Mouse (Mus musculus) limb, embryonic 15.5 days (tissue): ENCODE data around the gene Hist1h2ab. TPM values are rescaled to one million over a fixed set of nuclear protein-coding genes. Genes with fewer than 3 reads are reported as not detected.
"Not testable (repeated sequence)": the region's sequence is repeated elsewhere in the genome, so short reads cannot be mapped to it uniquely, and the experiment has no call there.

Experiments used
- ATAC-seq: fragments of 200-750 bp; cut with Nextera tagmentation; 2 replicates; pipeline ENCODE4 v1.8.0; 2017; ENCODE audit warnings: low read depth, moderate TSS enrichment; ENCODE audit not compliant: insufficient number of reproducible peaks, low FRiP score, low TSS enrichment
- H3K27ac ChIP-seq: fragments of 300-500 bp; sonication (generic); 2 replicates; pipeline ENCODE4 v1.5.1; 2015; ENCODE audit warnings: moderate library complexity, mild to moderate bottlenecking, inconsistent platforms
- H3K27me3 ChIP-seq: fragments of 300-500 bp; sonication (generic); 2 replicates; pipeline ENCODE4 v1.6.1; 2015; ENCODE audit warnings: inconsistent platforms
- H3K36me3 ChIP-seq: fragments of 300-500 bp; sonication (generic); 2 replicates; pipeline ENCODE4 v1.6.1; 2015; ENCODE audit warnings: inconsistent platforms
- H3K4me1 ChIP-seq: fragments of 300-500 bp; sonication (generic); 2 replicates; pipeline ENCODE4 v1.6.1; 2015; ENCODE audit warnings: inconsistent platforms
- H3K4me2 ChIP-seq: fragments of 300-500 bp; sonication (generic); 2 replicates; pipeline ENCODE4 v1.6.1; 2015; ENCODE audit warnings: mild to moderate bottlenecking, inconsistent platforms
- H3K4me3 ChIP-seq: fragments of 300-500 bp; sonication (generic); 2 replicates; pipeline ENCODE4 v1.5.1; 2015; ENCODE audit warnings: mild to moderate bottlenecking, inconsistent platforms
- H3K9ac ChIP-seq: fragments of 300-500 bp; sonication (generic); 2 replicates; pipeline ENCODE4 v1.6.1; 2015; ENCODE audit warnings: inconsistent platforms
- H3K9me3 ChIP-seq: fragments of 300-500 bp; sonication (generic); 2 replicates; pipeline ENCODE4 v1.6.1; 2016; ENCODE audit warnings: inconsistent platforms
- WGBS: fragments of 180-500 bp; shearing (Covaris S2); methylation state at CpG from one replicate; pipeline ENCODE4 v1.1.7; 2015; 5-methylcytosine and 5-hydroxymethylcytosine counted together
- microRNA-seq: library from miRNA; unstranded; fragments of <30 nt; microRNA quantifications from one replicate; pipeline ENCODE4, GENCODE M21; 2016
- polyA plus RNA-seq: library from polyadenylated mRNA; unstranded; fragments of >200 nt; fragmentation: Nextera tagmentation; extraction: Ambion mirVana; gene quantifications from 2 replicates; pipeline ENCODE4 v1.2.1, GENCODE M21; 2015

Gene Hist1h2ab
- polyA plus RNA-seq, 1 experiment from 2014 or later = 37.2 TPM

DNA sequence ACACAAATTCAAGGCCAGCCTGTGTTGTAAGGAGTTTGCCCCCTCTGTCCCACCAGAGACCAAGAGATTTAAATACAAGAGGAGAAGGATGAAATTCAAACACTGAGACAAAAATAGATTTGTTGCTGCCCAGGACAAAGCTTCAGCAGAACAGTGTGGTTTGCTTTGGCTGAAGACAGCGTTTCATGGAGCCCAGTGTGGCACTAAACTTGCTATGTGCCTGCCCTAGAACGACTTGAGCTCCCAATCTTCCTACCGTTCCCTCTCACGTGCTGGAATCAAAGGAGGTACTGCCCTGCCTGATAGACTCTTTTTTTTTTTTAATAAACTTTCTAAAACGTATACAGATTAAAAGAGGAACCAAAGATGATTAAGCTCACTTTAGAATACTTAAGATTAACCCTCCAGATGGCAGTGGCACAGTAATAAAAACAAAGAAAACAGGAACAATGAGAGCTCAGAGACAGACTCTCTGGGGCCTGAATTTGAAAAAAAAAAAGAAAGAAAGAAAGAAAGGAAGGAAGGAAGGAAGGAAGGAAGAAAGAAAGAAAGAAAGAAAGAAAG lies 18.0 kb downstream of the Hist1h2ab start:
- Histone ChIP-seq H3K27ac (no peak overlapping the region), H3K36me3 (no peaks in the 10 kb centered on the region), H3K4me2 (no peak overlapping the region), H3K27me3 (no peaks in the 10 kb centered on the region), H3K4me1 (peaks cover 10% of the 10 kb centered on the region), H3K9me3 (no peaks in the 10 kb centered on the region), H3K4me3 (no peak overlapping the region), H3K9ac (no peak overlapping the region)
- no peak for ATAC-seq
- 50% methylated on average over 5 of the region's 5 CpGs for WGBS

- 84% methylated on average over 2 of the region's 2 CpGs for WGBS
- not testable (repeated sequence) for H3K4me1 ChIP-seq
Observed at GRCm38 (mm10) chr13:23769613-23770012, 18.7 kb downstream of the Hist1h2ab start, which contains the start of gene Trim38. TSS of gene Trim38 (plus strand) at chr13:23769913.

DNA sequence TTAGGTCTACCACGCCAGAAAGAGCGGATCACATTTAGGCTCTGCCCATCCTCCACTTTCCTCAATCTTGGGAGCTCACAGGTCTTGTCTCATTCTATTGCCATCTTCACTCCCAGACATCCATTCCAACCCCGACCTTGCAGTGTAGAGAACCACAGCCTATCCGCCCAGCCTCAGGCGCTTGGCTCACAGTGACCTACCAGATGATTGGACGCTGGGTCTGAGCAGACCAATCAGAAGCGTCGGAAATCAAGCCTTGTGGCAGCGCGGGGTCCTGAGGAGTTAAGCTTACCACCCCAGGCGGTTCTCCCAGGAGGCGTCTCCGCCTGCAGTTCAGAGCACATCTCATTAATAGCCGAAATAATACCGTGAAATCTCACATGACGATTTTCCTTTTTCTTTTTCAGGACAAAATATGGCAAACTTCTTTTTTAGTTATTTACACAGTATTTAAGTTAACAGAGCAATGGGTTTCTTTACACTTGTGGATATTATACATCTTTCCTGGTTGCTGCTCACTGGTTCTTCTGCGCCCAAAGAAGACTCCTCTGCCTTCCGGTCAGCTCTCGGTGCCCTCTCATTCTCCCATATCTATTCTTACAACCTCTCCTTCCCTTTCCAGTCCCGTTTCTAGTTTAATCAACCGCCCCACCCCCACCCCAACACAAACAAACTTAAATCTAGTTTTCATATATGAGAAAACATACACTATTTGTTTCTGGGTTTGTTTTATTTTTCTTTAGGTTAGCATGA lies 21.8 kb downstream of the Hist1h2ab start:
- Histone ChIP-seq H3K4me1 (0 out of 2 replicates have a peak, but pooled peaks cover 3% of the 10 kb centered on the region), H3K36me3 (no peaks in the 10 kb centered on the region), H3K4me2 (peak overlapping the region; percentile 29), H3K27me3 (no peaks in the 10 kb centered on the region), H3K27ac (no peak overlapping the region), H3K9ac (no peak overlapping the region), H3K4me3 (no peak overlapping the region), H3K9me3 (no peaks in the 10 kb centered on the region)
- ATAC-seq = no peak
- 24% methylated on average over 21 of the region's 21 CpGs for WGBS

More at GRCm38 (mm10) chr13:23769613-23770012, 18.7 kb downstream of the Hist1h2ab start, which contains the start of gene Trim38:
- ATAC-seq, H3K4me2 ChIP-seq, H3K36me3 ChIP-seq, H3K4me3 ChIP-seq, H3K9me3 ChIP-seq, H3K9ac ChIP-seq, H3K27ac ChIP-seq, H3K27me3 ChIP-seq: not testable (repeated sequence)

DNA sequence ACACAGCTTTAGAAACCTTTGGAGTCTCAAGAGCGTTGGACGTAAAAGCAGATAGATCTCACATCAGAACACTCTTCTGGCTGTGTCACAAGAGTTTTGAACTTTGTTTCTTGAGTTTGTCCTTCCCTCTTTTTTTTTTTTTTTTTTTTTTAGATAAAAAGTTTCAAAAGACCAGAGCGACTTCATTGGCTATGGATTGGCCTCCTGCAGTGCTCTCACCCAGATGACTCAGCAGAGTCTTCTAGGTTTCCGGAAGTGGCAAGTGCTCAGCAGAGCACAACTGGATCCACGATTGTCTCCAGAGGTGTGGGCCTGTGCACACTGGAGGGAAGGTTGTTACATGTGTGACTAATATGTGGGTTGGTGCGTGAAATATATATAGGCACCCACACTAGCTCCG lies 27.4 kb downstream of the Hist1h2ab start:
- H3K9ac ChIP-seq = no peak overlapping the region
- no peak overlapping the region for H3K27ac ChIP-seq
- no peak overlapping the region for H3K4me2 ChIP-seq
- H3K9me3 ChIP-seq = no peaks in the 10 kb centered on the region
- H3K4me1 ChIP-seq = no peaks in the 10 kb centered on the region
- H3K36me3 ChIP-seq = no peaks in the 10 kb centered on the region
- ATAC-seq = no peak
- H3K27me3 ChIP-seq = no peaks in the 10 kb centered on the region
- no peak overlapping the region for H3K4me3 ChIP-seq
- WGBS = 88% methylated on average over 7 of the region's 7 CpGs

DNA sequence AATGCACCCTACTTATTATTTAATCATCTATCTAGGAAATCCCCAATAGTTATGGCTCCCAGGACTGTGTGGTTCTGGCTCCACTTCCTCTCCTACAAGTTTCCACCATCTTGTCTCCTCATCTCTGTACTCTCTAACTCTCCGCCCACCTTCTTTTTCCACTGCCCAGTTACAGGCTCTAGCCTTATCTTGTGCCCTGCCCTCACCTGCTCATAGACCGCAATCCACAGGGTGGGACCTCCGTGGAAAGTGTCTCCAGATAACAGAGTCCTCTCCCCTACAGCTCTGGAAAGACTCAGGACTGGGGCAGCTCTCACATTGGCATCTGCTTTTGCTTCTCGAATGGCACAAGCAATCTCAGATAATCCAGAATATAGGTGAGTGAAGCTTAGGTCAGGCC lies 28.1 kb downstream of the Hist1h2ab start:
- no peak for ATAC-seq
- Histone ChIP-seq H3K9ac (no peak overlapping the region), H3K4me2 (no peak overlapping the region), H3K36me3 (no peaks in the 10 kb centered on the region), H3K9me3 (no peaks in the 10 kb centered on the region), H3K4me1 (no peaks in the 10 kb centered on the region), H3K27ac (no peak overlapping the region), H3K27me3 (no peaks in the 10 kb centered on the region), H3K4me3 (no peak overlapping the region)
- 79% methylated on average over 4 of the region's 4 CpGs for WGBS

- Histone ChIP-seq H3K9me3 (no peaks in the 10 kb centered on the region), H3K27me3 (no peaks in the 10 kb centered on the region), H3K9ac (no peak overlapping the region), H3K36me3 (no peaks in the 10 kb centered on the region), H3K4me3 (no peak overlapping the region), H3K27ac (no peak overlapping the region), H3K4me2 (no peak overlapping the region), H3K4me1 (no peaks in the 10 kb centered on the region)
- no peak for ATAC-seq
- 42% methylated on average over 2 of the region's 2 CpGs for WGBS
Observed at GRCm38 (mm10) chr13:23792520-23792919, 41.6 kb downstream of the Hist1h2ab start.

DNA sequence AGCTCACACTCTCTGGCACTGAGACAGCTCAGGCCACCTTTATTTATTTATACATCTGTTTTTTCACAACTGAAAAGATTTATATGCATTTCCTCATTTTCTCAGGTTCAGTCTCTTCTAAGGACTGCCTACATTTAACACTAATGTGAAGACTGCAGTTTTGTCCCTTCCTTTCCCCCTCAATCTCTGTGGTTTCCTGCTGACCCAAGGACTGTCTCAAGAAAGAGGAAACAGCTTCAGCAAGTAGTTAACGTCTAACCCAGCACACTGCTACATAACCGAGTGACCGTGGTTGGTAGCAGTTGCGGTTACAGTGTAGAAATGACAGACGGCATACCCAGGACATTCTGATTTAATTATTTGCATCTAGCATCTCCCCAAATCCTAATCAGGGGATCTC lies 48.5 kb downstream of the Hist1h2ab start:
- Histone ChIP-seq H3K4me1 (no peaks in the 10 kb centered on the region; the same call in 1 of the 2 replicates), H3K9ac (no peak overlapping the region), H3K9me3 (no peaks in the 10 kb centered on the region), H3K4me3 (no peak overlapping the region), H3K27ac (no peak overlapping the region), H3K27me3 (no peaks in the 10 kb centered on the region), H3K4me2 (no peak overlapping the region), H3K36me3 (no peaks in the 10 kb centered on the region)
- ATAC-seq = no peak
- WGBS = 59% methylated on average over 5 of the region's 5 CpGs

Small RNAs within 50 kb of the gene (microRNA-seq; reads per million reads assigned to microRNA genes)
- gene Gm44314 (not detected), gene Gm44484 (not detected)

Other genes starting within 250 kb of the Hist1h2ab start
- 4.8 and 6.3 TPM in 2 replicates for gene Hist1h4h, start 220.1 kb upstream of the Hist1h2ab start, polyA plus RNA-seq
- gene Hist1h2af, start 217.2 kb upstream of the Hist1h2ab start, polyA plus RNA-seq = 4.1 and 7.5 TPM in 2 replicates
- gene Hist1h3g, start 215.7 kb upstream of the Hist1h2ab start, polyA plus RNA-seq = 3.4 and 5.4 TPM in 2 replicates
- gene Hist1h2bh, start 207.7 kb upstream of the Hist1h2ab start, polyA plus RNA-seq = 0.77 and 0.83 TPM in 2 replicates
- 1.1 TPM in 1 of 2 replicates, not detected in the other for gene Hist1h3f, start 207.1 kb upstream of the Hist1h2ab start, polyA plus RNA-seq
- 0.65 and 0.95 TPM in 2 replicates for gene Hist1h4f, start 199.5 kb upstream of the Hist1h2ab start, polyA plus RNA-seq
- 0.32 and 0.51 TPM in 2 replicates for gene Hist1h1d, start 197.9 kb upstream of the Hist1h2ab start, polyA plus RNA-seq
- gene Hist1h3e, start 188.8 kb upstream of the Hist1h2ab start, polyA plus RNA-seq = 2.1 and 4.8 TPM in 2 replicates
- gene Hist1h2ae, start 179.9 kb upstream of the Hist1h2ab start, polyA plus RNA-seq = 68.7 and 88.5 TPM in 2 replicates
- gene Hist1h2bg, start 179.7 kb upstream of the Hist1h2ab start, polyA plus RNA-seq = 5.5 and 6.0 TPM in 2 replicates
- gene Hist1h2bf, start 176.9 kb upstream of the Hist1h2ab start, polyA plus RNA-seq = 2.9 and 5.8 TPM in 2 replicates
- gene Hist1h2ad, start 176.7 kb upstream of the Hist1h2ab start, polyA plus RNA-seq = 0.89 and 2.3 TPM in 2 replicates
- gene Hist1h3d, start 175.4 kb upstream of the Hist1h2ab start, polyA plus RNA-seq = 5.8 and 6.5 TPM in 2 replicates
- 75.2 and 108 TPM in 2 replicates for gene Hist1h4d, start 169.5 kb upstream of the Hist1h2ab start, polyA plus RNA-seq
- 1.9 and 2.1 TPM in 2 replicates for gene Hist1h2be, start 130.0 kb upstream of the Hist1h2ab start, polyA plus RNA-seq
- 17.2 and 18.2 TPM in 2 replicates for gene Hist1h1e, start 128.6 kb upstream of the Hist1h2ab start, polyA plus RNA-seq
- gene Hist1h2ac, start 67.2 kb upstream of the Hist1h2ab start, polyA plus RNA-seq = 0.76 and 0.78 TPM in 2 replicates
- gene Hist1h2bc, start 66.9 kb upstream of the Hist1h2ab start, polyA plus RNA-seq = 47.2 and 57.0 TPM in 2 replicates
- gene Hist1h1t, start 55.3 kb upstream of the Hist1h2ab start, polyA plus RNA-seq = 0.20 TPM in 1 of 2 replicates, not detected in the other
- gene Hist1h4c, start 52.7 kb upstream of the Hist1h2ab start, polyA plus RNA-seq = 3.2 and 4.0 TPM in 2 replicates
- 7.3 and 10.3 TPM in 2 replicates for gene Hfe, start 40.3 kb upstream of the Hist1h2ab start, polyA plus RNA-seq
- 28.0 and 31.1 TPM in 2 replicates for gene Hist1h1c, start 12.3 kb upstream of the Hist1h2ab start, polyA plus RNA-seq
- 5.8 and 6.6 TPM in 2 replicates for gene Hist1h3c, start 5.5 kb upstream of the Hist1h2ab start, polyA plus RNA-seq
- gene Hist1h2bb, start 4.4 kb upstream of the Hist1h2ab start, polyA plus RNA-seq = 2.0 and 2.1 TPM in 2 replicates
- 4.0 and 12.0 TPM in 2 replicates for gene Hist1h3b, start 1.1 kb downstream of the Hist1h2ab start, polyA plus RNA-seq
- 4.1 and 4.5 TPM in 2 replicates for gene Hist1h4b, start 5.9 kb downstream of the Hist1h2ab start, polyA plus RNA-seq
- gene Hist1h4a, start 10.1 kb downstream of the Hist1h2ab start, polyA plus RNA-seq = 0.33 and 0.60 TPM in 2 replicates
- 3.1 and 7.2 TPM in 2 replicates for gene Hist1h3a, start 11.3 kb downstream of the Hist1h2ab start, polyA plus RNA-seq
- gene Hist1h1a, start 12.5 kb downstream of the Hist1h2ab start, polyA plus RNA-seq = 0.74 and 2.1 TPM in 2 replicates
- gene Trim38, start 18.8 kb downstream of the Hist1h2ab start, polyA plus RNA-seq = not detected in 2 replicates
- gene Slc17a2, start 55.9 kb downstream of the Hist1h2ab start, polyA plus RNA-seq = not detected in 2 replicates
- 0.27 and 0.61 TPM in 2 replicates for gene Slc17a3, start 88.3 kb downstream of the Hist1h2ab start, polyA plus RNA-seq
- gene Slc17a1, start 116.6 kb downstream of the Hist1h2ab start, polyA plus RNA-seq = not detected in 2 replicates
- not detected in 2 replicates for gene Slc17a4, start 163.9 kb downstream of the Hist1h2ab start, polyA plus RNA-seq
- not detected in 2 replicates for gene Hist1h2ba, start 183.0 kb downstream of the Hist1h2ab start, polyA plus RNA-seq
- gene Hist1h2aa, start 183.3 kb downstream of the Hist1h2ab start, polyA plus RNA-seq = not detected in 2 replicates
- gene Scgn, start 240.1 kb downstream of the Hist1h2ab start, polyA plus RNA-seq = not detected in 2 replicates